Mouse (Mus musculus) 3T3-L1 (cell line): ENCODE measurements around the gene Setd7.
A peak's percentile ranks its signal among the peaks of the same experiment; 100 is the strongest.

Experiments used
- DNase-seq: peaks from one replicate; pipeline ENCODE4 v3.0.0-alpha.2; 2015; ENCODE audit warnings: low read depth, low spot score

Setd7 gene

DNA sequence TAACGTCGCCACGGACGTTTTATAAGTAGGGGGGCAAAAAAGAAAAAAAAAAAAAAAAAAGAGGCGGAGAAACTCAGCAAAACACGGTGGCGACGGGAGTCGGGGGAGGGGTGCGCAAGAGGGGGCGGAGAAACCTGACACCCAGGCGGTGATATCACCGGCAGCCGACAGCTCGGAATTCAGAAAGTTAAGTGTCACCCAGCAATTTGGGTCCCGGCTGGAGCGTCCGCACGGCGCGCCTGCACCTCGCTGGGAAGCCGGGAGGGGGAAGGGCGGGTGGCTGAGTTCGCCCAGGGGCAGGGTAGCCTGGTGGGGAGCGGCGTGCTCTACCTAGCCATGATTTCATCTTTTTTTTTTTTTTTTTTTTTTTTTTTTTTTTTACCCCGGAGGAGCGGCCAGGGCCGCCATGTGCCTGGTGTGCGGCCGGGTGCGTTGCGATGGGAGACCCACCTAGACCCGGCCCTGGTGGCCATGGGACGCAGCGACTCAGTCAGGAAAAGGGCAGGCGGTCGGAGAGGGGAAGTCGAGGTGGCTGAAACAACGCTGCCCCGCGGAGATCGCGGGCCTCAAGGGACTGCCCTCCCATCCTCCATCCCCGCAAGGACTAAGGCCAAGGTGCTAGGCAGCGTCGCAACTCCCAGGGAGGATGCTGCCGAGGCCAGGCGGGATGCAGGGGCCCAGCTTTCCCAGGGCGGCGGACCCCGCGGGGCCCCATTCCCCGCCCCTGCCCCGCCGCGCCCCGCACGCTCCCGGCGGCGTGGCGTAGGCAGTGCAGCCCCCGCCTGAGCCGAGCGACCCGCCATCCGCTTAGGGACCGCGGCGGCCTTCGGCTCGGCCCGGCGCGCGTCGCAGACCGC, 857 bp downstream of the Setd7 start:
- DNase-seq = peak; percentile 90

DNA sequence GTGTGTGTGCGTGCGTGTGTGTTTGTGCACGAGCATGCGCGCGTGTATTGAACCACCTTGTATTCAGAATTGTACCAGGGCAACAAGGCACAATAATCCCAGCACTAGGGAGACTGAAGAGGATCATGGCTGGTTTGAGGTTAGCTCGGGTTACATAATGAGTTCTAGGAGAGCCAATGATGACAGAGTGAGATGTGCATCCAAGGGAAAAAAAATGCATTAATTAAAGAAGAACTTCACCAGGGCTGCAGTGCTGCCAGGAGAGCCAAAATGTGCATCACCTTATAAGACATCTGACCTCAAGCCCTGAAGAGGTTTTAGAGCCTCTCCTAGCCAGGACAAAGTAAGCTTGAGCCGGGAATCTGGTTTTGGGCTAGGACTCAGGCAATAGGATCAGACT, 5.1 kb downstream of the Setd7 start:
- DNase-seq = peak; percentile 66

DNA sequence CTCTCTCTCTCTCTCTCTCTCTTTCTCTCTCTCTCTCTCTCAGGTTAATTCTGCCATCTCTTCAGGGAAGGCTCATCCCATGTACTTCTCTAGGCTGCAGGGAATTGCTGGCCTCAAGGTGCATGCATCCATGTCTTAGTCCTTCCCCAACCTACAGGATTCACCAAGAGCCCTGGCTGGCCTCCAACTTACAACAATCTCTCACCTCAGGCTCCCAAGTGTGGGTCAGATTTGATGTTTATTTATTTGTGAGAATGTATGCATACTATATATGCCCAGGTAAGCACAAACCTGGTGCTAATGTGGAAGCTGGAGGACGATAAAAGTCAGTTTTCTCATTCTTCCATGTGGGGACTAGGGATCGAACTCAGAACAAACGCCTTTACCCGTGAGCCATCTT, 5.8 kb downstream of the Setd7 start:
- DNase-seq = no peak

DNA sequence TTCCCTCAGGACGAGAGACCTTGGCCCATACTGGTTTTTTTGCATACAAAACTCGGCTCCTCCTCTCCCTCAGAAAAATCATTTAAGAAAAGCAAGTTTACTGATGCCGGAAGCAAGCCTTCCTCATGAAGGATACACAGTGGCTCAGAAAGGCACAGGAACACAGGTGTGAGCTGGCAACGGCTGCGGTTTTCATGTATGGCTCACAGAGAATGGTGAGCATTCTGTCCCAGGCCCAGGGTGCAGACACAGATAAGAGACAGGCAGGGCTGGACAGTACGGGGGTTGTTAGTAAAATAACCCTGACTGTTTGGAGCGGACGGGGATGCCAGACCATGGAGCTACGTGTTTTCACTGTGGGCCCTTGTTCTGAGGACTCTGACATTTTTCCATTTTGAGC, 6.6 kb downstream of the Setd7 start:
- DNase-seq = peak; percentile 21

DNA sequence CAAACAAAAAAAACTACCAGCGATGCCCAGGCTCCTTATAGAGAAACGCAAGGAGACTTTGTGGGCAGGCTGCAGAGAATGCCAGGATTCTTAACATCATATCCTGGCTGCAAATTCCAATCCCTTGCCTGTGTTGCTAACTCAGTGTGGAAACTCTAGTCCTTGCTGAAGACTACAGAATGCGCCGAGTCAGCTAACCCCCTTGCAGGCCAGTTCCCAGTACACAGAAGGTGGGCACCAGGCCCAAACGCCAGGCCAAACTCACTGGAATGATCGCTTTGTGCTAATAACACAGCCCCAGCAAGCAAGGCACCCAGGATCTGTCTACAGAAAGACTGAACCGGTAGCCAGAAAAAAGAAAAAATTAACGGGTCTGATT, 7.2 kb downstream of the Setd7 start:
- DNase-seq = peak; percentile 91

DNA sequence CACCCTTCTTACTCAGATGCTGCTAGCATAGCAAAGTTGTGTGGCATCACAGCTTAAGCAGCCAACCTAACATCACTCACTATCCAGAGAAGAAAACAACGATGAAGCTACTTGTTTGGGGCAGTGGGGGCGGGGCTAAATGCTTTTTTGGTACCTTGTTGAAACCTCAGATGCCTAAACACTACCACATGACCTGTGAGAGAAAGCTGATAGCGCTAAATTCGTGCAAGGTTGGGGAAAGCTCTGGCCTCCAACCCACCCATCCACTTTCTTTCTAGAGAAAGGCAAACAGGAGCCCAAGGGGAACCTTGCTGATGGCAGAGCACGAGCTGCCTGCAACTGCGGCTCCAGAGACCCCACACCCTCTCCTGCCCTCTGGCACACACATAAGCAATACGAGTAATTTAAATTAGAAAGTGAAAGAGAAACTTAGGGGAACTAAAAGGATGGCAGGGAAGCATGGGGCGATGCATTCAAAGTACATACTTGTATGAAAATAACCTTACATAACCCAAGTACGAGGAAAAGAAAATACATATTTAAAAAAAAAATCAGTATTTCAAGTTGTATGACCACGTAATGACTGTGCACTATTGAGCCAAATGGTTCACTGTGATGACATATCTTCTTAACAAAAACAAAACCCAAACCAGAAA, 7.7 kb downstream of the Setd7 start:
- DNase-seq = peak; percentile 74

DNA sequence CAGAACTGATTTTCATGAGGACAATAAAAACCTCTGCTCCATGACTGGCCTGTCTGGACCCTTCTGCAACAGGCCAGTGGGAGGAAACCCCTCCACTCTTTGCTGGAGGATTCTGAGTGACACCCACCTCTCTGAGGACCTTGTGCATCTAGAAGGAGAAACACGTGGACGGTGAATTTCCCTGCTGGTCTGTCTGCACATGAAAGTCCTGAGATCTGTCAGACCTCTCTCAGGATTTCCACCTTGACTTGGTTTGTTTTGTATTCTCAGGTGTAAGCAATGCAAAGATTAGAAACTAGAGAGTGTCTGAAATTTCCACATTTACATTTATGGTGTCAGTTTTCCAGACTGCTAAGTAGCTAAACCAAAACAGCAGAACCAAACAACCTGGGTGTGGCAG, 8.5 kb downstream of the Setd7 start:
- DNase-seq = no peak

DNA sequence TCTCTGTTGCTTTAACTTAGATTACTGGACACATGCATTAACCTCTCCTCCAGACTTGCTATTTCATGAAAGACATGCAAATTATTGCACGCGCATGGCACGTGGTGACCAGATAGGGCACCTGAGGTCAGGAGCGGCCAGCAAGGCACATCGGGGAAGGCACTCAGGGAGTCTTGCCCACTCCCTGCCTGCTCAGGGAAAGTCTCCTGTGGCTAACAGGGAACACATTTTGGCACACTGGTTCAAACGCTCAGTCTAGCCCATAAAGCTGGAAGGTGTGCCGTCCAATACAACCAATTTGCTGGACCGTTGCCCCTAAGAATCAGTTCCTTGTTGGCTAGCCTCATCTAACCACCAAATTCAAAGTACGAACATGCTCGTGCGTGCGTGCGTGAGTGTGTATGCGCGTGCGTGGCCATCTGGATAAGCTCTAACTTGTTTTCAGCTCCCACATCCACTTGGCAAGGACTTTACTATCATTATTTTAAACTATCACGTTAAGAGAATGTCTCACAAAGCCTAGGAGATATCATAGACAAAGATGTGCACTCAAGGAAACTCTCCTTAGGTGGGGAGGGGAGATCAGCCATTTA, 11.6 kb downstream of the Setd7 start:
- no peak for DNase-seq

DNA sequence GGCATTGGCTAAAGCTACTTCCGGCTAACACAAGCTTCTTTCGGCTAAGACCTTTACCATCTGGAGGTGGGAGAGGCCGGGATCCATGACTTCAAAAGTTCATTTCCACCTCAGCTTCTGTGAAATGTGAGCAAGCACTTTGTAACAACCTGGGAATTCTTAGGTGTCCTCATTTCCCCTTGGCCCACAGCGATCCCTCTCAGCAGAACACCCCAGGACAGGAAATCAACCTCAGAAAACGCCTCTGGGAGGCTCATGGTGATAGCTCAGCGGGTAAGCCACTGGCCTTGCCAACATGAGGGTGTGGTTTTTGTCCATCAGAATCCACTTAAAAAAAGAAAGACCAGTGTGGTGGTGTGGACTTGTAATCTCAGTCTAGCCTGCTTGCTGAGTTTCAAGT, 13.1 kb downstream of the Setd7 start:
- no peak for DNase-seq

DNA sequence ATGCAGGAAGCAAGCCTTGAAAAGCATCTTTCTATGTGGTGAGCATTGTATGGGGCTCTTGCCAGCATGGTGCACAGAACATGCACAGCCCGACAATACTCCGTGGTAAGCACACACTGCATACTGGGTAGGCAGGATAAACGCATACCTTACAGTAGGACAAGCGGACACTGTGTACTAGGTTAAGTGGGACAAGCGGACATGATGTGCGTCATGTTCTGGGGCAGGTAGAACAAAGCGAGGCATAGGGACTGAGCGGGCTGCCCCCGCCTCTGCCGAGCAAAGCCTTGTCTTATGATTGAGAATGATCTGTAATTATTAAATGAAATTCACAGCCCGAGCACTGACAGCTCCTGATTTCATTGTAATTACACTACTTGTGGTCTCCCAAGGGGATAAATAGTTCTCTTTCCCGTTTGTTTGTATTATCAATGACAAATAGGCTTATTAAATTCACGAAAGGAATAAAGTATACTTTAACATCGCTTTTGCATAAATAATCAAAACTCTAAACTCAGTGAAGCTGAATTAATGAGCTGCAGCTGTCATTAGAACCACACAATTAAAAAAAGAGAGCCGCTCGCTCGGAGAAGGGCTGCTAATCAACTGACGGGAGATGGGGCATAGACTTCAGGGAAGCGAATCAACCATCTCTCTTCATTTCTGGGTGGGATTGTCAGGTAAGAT, 16.1 kb downstream of the Setd7 start:
- DNase-seq = no peak

DNA sequence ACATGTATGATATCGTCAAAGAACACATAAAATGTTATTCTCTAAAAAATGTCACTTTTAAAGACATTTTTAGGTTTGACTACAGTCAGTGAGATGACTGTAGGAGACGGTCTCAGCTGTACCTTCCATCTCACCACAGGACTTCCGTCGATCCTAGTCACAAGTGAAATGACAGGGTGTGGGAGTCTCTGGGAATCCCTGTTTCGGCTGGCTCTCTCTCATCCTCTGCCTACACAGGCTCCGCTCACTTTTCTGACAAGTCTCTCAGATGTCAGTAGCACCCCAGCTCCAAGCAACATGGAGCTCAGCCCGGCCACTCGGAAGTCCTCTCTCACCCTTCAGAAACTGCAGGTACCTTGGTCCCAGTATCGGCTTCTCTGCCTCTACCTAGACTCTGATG, 20.0 kb downstream of the Setd7 start:
- DNase-seq = no peak

DNA sequence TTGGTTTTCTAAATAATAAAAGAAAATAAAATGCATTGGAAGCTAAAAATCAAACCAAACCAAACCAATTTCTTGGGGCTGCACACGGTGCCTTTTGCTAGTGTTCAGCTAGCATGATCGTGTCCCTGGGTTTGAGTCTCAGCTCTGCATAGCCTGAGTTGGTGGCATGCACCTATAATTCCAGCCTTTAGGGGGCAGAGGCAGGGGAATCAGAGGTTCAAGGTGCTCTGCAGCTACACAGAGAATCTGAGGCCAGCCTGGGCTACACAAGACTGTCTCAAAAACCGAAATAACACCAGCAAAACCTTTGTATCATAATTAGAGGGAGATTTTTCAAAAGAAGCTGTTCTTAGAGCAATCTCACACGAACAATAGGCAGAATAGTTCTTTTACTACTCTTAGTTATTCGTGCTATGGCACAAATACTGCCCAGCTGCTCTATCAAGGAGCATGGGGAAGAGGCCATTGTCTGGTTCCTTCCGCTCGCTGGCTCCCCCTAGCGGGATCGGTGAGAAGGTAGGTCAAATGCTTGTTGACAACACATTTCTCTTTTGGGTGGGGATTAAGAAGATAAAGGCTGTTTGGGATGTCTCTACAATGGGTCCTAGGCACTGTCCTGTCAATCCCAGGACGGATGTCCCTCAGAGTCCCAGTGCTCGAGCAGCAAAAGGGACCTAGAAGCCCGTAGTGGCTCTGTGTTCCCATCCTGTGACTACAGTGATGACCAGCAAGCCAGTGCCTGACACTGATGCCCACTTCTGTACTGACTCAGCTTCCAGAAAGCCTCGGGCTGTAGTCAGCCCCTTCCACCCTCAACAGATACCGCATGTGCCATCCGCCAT, 20.9 kb downstream of the Setd7 start:
- DNase-seq = peak; percentile 79

DNA sequence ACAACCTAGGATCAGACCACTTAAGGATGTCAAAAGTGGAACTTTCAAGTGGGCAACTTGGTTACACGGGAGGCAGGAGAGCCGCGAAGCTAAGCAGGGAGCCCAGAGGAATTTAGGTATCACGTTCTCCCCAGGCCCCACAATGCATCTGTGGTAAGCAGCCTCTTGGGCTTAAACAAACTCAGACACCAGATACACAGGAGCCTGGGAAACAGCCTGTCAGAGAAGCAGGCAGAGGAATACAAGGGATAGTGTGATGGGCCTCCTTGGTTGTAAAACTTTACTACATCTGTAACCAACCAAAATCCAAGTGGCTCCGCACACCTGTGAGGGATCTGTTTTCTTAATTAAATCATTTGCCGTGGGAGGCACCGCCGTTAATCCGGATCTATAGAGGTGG, 26.7 kb downstream of the Setd7 start:
- DNase-seq = no peak

DNA sequence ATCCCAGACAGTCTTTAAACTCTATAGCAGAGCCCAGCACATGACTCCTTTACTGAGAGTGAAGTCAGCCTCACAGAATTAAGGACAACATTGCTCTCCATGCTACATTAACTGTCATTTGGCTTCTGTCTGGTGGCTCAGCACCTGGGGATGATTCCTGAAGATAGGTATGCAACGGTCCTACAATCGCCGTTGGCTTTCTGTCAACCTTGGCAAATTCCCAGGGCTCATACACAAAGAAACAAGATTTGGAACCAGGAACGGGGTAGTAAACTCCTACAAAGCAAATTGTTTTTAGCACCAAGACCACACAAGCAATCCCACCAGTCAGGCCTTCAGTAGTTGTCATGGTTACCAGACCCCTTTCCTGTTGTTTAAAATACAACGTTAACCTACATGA, 27.1 kb downstream of the Setd7 start:
- no peak for DNase-seq

DNA sequence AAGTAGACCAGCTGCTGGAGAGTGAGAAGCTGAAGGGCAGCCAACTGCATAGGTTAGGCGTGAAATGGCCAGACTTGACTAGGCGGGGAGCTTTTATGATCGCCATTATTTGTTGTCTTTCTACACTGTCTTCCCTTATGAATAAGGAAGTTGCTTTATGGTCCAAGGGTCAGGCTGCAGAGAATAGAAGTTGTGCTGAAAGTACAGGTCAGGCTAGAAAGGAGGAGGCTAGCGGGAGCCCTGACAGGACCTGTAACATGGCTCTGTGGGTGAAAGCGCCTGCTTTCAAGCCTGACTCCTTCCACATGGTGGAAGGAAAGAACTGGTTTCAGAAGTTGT, 28.4 kb downstream of the Setd7 start:
- no peak for DNase-seq

DNA sequence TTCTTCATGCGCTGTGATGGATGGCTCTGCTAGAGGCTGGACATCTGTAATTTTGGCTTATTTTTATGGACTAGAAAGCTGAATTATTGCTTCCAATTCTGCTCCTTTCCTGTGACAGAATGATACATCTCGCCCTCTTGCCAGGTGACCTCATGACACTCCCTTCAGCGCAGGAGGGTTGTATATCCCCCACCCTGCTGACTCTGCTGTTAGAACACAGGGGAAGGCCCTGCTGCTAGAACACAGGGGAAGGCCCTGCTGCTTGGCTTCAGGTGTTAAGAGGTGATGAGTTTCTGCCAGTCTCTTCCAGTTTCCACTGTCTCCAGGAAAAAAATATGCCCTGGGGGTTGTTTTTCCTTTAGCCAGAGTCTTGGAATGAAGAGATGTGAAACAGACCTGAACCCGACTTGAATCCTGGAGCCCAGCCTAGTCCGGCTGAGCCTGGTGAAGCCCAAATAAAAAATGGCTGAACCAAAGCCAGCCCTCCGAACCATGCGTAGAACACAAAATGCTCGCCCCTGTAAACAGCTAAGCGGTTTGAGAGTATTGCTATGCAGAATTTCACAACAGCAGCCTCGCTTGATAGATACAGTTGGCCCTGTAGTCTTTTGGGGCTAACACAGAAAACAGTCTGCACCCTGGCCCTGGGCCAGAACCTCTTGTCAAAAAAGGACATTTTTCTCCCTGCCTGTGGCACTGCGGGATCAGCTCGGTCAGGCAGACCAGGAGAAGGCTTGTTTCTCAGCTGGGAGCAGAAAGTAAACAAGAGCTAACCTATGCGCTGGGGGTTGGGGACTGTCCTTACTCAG, 29.0 kb downstream of the Setd7 start:
- no peak for DNase-seq

DNA sequence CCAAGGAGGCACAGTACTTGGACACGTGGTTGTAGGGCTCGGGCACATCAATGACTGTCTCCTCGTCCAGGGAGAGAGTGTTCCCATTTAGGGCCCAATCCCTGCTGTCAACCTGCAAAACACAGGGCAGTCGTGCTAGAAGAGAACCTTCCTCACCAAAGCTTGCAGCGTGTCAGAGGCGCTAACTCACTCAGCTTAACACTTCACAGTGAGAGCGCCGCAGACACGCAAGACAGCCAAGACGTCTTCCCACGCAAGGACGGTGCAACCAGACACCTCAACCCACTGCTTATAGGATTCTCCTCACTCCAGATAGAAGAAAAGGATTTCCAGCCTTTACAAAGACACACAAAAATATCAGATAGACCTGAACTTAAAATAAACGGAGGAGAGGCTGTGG, 33.8 kb downstream of the Setd7 start:
- DNase-seq = no peak

DNA sequence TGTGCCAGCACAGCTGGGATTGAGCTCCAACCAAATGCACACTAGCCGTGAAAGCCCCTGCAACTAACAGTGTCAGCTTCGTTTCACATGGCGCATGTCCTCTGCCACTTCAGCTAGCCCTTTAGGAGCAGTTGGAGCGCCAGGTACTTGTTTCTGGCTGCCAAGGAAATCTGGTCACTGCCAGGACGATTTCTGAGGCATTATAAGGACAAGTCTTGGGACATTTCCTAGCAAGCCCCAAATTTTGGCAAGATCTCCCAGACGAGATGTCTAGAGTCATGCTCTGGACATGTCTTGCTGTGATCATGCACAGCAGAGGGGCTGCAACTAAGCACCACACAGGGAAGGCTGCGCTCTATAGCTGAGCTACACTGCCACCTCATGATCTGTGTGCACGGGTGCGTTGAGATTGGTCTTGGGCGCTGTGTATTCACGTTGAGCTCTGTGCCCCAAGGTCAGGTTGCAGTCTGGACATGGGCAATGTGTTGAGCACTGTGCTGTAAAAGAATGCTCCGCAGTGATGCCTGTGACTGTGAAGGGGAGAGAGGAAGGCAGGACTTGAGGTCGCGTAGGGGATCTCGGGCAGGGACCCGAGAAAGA, 35.4 kb downstream of the Setd7 start:
- no peak for DNase-seq

DNA sequence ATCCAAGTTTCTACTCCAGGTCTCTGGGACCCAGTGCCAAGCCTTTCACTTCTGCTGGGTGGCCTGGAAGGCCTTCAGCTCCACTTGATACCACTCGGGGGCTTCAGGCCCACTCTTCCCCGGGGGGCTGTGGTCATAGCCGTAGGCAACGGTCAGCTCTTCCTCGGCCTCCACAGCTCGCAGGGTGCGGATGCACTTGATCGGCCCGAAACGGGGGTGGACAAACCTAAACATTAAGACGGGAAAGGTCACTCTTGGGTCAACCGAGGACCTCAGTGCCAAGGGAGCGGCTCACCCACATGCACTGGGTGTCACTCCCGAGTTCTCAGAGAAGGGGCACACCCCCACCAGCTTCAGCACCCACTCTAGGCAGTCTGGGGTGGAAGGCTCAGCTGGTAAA, 39.4 kb downstream of the Setd7 start:
- no peak for DNase-seq

DNA sequence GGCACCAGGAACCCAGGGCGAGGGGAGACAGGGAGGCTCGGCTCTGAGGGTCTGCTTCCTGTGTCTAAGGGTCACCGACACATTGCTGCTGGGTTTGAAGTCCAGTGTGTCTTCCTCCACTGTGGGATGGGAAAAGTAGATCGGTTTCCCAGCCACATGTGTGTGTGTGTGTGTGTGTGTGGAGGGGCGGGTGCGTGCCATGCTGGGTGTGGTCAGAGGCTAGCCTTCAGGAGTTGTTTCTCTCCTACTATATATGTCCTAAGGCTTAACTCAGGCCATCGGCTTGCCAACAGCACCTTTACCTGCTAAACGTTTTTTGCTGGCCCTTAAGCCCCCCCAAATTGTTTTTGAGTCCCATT, 41.9 kb downstream of the Setd7 start:
- DNase-seq = no peak
